Mouse (Mus musculus): ENCODE data around the gene Tmco1.
A peak's percentile ranks its signal among the peaks of the same experiment; 100 is the strongest.

Gene Tmco1

GRCm38 (mm10) chr1:167284258-167284836, 23.8 kb upstream of the Tmco1 start:
- DNase-seq (ENCODE audit: low spot score), result peak; percentile 27

DNA sequence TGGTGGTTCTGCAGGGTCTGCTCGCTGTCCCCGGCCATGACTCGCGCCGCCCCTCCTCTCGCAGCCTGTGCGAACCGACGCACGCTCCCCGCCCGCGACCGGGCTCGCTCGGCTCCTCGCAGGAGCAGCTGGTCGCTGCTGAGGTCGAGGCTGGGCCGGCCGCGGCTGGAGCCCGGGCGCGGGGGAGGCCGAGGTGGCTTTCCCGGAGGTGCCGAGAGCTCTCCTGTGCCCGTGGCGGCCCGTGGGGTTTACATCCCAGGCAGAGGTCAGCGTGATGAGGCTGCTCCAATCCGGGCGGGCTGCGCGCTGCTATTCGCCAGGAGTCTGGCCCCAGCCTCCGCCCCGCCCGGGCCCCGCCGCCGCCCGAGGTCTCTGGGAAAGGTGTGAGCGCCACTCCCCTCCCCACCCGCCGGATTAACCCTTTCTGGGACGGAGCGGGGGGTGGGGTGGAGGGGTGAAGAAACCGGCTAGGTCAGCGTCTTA, 23.3 kb upstream of the Tmco1 start:
- DNase-seq (ENCODE audit: low spot score), result peak; percentile 87

GRCm38 (mm10) chr1:167285320-167285355, 23.0 kb upstream of the Tmco1 start, which contains the start of gene Uck2:
Gene Uck2, minus strand, starts transcription at chr1:167285320.
- no peak for DNase-seq (ENCODE audit: low spot score)

- DNase-seq (ENCODE audit: low spot score), result no peak
These were observed 22.8 kb upstream of the Tmco1 start for GRCm38 (mm10) chr1:167285356-167285755.

GRCm38 (mm10) chr1:167287156-167287555, 21.0 kb upstream of the Tmco1 start:
- no peak for DNase-seq (ENCODE audit: low spot score)

DNA sequence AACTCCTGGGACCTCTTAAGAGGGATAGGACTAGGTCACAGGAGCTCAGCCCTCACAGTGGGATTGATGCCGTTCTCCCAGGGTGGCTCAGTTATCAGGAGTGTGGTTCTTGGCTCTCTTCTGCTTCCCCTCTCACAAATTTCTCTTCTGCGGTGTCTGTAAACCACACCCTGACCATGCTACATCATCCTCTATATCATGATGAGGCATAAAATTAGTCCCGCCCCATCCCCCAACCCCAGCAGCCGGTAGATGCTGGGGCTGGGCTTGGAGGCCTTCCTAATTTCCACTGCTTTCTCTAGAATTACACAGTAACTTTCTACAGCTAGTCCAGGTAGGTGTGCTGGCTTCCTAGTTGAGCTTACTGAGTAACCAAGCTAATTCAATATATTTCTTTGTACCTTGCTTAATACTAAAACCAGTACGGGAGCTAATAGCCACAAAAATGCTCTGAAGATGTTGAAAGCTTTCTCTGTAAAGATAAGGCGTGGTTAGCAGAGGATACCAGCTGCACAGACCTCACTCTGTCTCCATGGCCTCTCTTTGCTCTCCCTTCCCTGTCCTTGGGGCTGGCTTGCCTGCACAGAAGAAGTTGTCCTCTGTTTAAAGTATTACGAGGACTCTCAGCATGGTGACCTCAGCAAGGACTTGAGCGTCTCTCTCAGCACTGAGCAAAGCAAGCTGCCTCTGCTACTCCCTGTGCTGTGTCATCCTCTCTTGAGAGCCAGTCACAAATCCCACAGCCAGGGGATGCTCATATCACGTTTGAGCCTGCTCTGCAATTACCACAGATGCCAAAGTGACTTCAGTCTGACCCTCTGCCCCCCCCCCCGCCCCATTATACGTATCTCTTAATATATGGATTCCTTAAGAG, 19.3 kb upstream of the Tmco1 start:
- DNase-seq (ENCODE audit: low spot score), result no peak

- no peak for DNase-seq (ENCODE audit: low spot score)
These were observed 18.5 kb upstream of the Tmco1 start for GRCm38 (mm10) chr1:167289567-167290262.

DNA sequence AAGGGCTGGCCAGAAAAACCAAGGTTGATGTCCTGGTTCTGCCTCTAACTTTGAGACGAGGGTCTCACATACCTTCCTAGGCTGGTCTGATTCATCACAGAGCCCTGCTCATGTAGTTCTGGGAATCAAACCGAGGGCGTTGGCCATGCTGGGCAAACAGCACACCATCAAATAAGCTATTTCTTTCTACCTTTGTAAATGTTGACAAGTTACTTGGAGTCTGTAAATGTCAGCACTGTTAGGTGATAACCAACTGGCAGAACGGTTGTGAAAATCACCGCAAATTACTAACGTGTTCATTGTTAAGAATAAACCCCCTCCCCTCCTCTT, 17.9 kb upstream of the Tmco1 start:
- DNase-seq (ENCODE audit: low spot score), result no peak

DNA sequence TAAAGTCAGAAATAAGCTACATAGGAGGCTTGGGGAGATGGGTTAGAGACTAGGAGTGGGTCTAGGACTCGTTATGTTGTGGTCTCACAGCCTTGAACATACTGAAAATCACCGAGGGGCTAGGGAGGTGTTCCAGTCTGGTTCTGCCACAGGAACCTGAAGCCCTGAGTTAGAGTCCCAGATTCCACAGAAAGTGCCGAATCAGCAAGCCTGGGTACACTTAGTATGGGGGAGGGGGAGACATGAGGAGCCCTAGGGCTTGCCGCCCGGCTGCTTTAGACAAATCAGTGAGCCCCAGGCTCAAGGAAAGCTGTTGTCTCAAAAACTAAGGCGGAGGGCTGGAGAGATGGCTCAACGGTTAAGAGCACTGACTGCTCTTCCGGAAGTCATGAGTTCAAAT, 16.6 kb upstream of the Tmco1 start:
- no peak for DNase-seq (ENCODE audit: low spot score)

GRCm38 (mm10) chr1:167292447-167292846, 15.7 kb upstream of the Tmco1 start:
- DNase-seq (ENCODE audit: low spot score), result peak; percentile 68

- no peak for DNase-seq (ENCODE audit: low spot score)
These were observed 12.3 kb upstream of the Tmco1 start for GRCm38 (mm10) chr1:167295679-167296402.

DNA sequence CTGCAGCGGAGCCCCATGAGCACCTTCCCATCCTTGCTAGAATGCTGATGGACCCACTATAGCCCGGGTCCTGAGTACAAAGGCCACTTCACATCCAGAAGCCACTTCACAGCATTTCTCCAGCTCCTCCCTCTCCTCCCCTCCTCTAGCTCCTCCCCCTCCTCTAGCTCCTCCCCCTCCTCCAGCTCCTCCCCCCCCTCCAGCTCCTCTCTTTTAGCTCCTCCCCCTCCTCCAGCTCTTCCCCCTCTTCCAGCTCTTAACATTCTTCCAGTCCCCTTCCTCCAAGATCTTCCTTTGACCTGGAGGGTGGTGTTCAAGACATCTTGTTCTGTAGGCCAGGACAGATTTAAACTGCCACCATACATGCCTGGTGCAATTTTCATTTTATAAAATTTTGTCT, 8.1 kb upstream of the Tmco1 start:
- DNase-seq (ENCODE audit: low spot score), result no peak

DNA sequence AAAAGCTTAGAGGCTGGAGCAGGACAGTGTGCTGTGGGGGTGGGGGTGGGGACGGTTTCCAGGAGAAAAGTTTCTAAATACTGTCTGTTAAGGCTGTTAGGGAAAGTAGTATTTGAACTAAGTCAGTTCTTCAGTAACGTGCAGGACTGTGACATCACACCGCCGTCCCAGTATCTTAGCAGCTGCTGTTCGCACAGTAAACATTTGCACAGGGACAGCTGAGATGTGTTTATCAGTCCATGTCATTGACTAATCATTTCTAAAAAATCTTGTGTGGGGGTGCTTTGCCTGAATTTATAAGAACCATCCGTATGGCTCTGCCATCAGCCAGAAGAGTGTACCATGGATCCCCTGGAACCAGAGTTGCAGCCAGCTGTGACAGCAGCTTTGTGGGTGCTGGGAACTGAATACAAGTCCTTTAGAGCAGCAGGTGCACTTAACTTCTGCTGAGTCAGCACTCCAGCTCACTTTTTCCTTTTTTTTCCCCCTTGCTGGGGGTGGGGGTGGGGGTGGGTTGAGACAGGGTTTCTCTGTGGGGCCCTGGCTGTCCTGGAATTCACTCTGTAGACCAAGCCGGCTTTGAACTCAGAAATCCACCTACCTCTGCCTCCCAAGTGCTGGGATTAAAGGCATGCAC, 2.6 kb upstream of the Tmco1 start:
- DNase-seq (ENCODE audit: low spot score), result no peak

DNA sequence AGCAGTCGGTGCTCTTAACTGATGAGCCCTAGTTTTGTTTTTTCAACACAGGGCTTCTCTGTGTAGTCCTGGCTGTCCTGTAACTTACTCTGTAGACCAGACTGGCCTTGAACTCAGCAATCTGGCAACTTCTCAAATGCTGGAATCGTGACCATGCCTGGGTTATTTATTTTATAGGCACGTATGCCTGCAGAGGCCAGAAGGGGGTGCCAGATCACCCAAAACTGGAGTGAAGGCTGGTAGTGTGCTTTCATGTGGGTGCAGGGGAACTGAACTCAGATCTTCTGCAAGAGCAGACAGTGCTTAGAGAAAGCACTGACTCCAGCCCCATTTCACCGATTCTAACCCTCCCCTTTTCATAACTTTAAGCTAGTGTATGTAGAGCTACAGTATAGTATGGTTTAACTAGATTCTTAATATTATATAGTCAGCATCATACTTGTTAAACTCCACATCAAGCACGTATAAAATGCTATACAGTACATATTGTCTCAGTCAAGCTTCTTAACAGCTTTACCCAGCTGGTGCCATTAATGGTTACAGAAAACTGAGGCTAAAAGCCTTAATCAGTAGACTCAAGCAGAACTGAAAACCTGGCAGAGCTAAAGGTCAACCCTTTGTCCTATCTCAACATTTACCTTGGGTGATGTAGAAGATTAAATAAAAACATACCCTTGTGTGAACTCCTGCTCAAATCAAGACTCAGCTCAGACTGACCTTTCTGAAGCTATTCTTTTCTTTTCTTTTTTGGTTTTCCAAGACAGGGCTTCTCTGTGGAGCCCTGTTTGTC, 1.5 kb upstream of the Tmco1 start:
- DNase-seq (ENCODE audit: low spot score), result peak; percentile 42

DNA sequence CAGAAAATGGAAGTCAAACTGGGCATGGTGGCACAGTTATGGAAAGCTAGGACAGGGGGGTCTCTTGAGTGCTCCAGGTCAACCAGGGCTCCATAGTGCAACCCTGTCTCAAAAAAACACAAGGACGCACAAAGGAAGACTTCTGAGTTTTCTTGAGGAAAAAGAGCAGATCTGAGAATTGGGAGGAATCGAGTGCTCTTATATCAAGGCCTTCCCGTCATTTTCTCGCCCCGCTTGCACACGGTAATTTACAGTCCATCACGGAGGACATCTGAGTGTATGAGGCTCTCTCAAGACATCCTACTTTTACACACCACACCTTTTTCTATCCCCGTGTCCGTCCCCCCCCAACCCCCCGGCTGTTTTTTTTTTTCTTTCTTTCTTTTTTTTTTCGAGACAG, 504 bp upstream of the Tmco1 start:
- DNase-seq (ENCODE audit: low spot score), result no peak

GRCm38 (mm10) chr1:167312367-167312766, 4.2 kb downstream of the Tmco1 start:
- DNase-seq (ENCODE audit: low spot score), result no peak

- no peak for DNase-seq (ENCODE audit: low spot score)
These were observed 5.0 kb downstream of the Tmco1 start for GRCm38 (mm10) chr1:167313220-167313619.

DNA sequence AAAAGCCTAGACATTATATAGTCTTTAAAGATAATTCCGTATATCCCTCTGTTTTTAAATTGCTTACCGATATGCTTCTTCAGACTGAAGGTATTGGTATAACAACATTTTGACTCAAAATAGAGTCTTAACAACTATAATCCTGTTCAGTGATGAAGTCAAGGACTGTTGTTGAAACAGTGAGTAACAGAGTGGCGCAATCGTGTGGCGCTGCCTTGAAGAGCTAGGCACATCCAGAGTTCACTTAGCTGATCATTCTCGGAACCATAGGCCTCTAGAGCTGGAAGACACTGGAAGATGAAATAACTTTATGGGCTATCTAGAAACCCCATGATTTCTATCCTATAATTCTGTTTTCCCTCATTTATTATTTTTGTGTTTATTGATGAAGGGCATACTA, 13.5 kb downstream of the Tmco1 start:
- no peak for DNase-seq (ENCODE audit: low spot score)

- DNase-seq (ENCODE audit: low spot score), result no peak
These were observed 20.6 kb downstream of the Tmco1 start for GRCm38 (mm10) chr1:167328776-167329175.

GRCm38 (mm10) chr1:167331106-167331505, 22.9 kb downstream of the Tmco1 start:
- DNase-seq (ENCODE audit: low spot score), result no peak

GRCm38 (mm10) chr1:167336398-167336797, 28.2 kb downstream of the Tmco1 start:
- DNase-seq (ENCODE audit: low spot score), result no peak
